Mouse (Mus musculus): ENCODE measurements around the gene Trak1. TPM values are rescaled to one million over a fixed set of nuclear protein-coding genes. Genes with fewer than 3 reads are reported as not detected.

Trak1 gene
- total and polyA plus RNA-seq, 3 experiments, result 8.2 to 28.6 (median 18.1) TPM

DNA sequence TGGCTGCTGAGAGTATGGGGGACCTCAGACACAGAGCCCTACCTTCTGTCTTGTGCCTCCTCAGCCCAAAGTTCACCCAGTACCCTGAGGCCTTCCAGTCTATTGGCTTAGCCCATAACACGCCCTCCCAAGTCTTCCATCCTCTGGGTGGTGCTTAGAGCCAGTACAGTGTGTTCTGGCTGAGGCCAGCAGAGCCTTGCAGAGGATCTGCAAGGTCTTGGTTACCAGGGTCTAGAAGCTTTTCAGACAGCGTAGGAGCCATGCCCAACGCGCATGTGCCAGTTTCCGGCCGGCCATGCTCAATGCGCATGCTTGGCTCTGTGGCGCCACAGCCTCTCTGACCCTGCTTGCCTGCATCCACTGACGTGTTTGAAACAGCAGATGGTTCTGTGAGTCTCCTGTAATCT, 85.9 kb downstream of the Trak1 start:
- Histone ChIP-seq H3K4me1 (ENCODE audit: control insufficient read depth in 1 of 2, insufficient read depth in 2 of 2) (peaks cover 14 to 40% of the 10 kb centered on the region in 2 experiments), H3K36me3 (replicated peaks in 1 of 2; ENCODE audit: control insufficient read depth in 1 of 2, insufficient read depth in 1 of 2, low read length in 1 of 2) (peaks cover 0 to 37% of the 10 kb centered on the region in 2 experiments), H3K27me3 (replicated peaks) (no peaks in the 10 kb centered on the region), H3K9me3 (replicated peaks; ENCODE audit: low read length) (peaks cover 2% of the 10 kb centered on the region), H3K4me2 (ENCODE audit: insufficient read depth, low read depth, poor library complexity, severe bottlenecking) (no peak overlapping the region), H3K79me2 (replicated peaks; ENCODE audit: control insufficient read depth, extremely low read depth, insufficient read depth, poor library complexity, severe bottlenecking) (no peaks in the 10 kb centered on the region; the same call in 1 of the 2 replicates), H3K9ac (ENCODE audit: insufficient read depth, low read depth) (no peak overlapping the region), H3K27ac (ENCODE audit: insufficient read depth, low read depth) (no peak overlapping the region), H3K4me3 (replicated peaks in 1 of 3; ENCODE audit: low read depth in 2 of 3, low read length in 2 of 3, poor library complexity in 1 of 3) (no peak overlapping the region)
- TF ChIP-seq ZMIZ1 (IDR thresholded peaks at IDR 0.05; ENCODE audit: low read depth, low read length) (no peak), ZNF384 (IDR thresholded peaks at IDR 0.05; ENCODE audit: low read depth, low read length) (no peak), EP300 (IDR thresholded peaks at IDR 0.05; ENCODE audit: low read length) (no peak), JUN (IDR thresholded peaks at IDR 0.05; ENCODE audit: insufficient read depth, low read depth, low read length) (no peak), RCOR1 (conservative IDR thresholded peaks at IDR 0.05; ENCODE audit: low read depth, low read length) (no peak), CTCF (conservative IDR thresholded peaks at IDR 0.05 in 1 of 2, IDR thresholded peaks at IDR 0.05 in 1 of 2; ENCODE audit: low read depth in 2 of 2, low read length in 2 of 2) (no peak), POLR2A (IDR thresholded peaks at IDR 0.05; ENCODE audit: low read depth, low read length) (no peak), USF2 (conservative IDR thresholded peaks at IDR 0.05; ENCODE audit: low read depth, low read length) (no peak), ZC3H11A (IDR thresholded peaks at IDR 0.05; ENCODE audit: low read depth, low read length) (no peak), MXI1 (IDR thresholded peaks at IDR 0.05; ENCODE audit: low read depth, low read length) (no peak), MEF2A (IDR thresholded peaks at IDR 0.05; ENCODE audit: borderline replicate concordance, low read depth, low read length) (no peak), SMC3 (IDR thresholded peaks at IDR 0.05; ENCODE audit: low read depth, low read length) (no peak), CHD1 (IDR thresholded peaks at IDR 0.05; ENCODE audit: low read depth, low read length) (no peak)
- in situ Hi-C loops (cut with MboI; ENCODE audit: low pct_ligation_motif_present, low pct_unique_long_range_greater_than_20kb, low sequenced_read_pairs) (loop anchor here (10.0 kb wide), 1 partner anchor 62 kb away; no protein-coding TSS in a partner anchor), dilution Hi-C loops (cut with MboI; ENCODE audit: extremely low pct_ligation_motif_present, extremely low pct_unique_long_range_greater_than_20kb, low sequenced_read_pairs) (no loop called here)
- DNase-seq (ENCODE audit: extremely low read depth), result no peak

DNA sequence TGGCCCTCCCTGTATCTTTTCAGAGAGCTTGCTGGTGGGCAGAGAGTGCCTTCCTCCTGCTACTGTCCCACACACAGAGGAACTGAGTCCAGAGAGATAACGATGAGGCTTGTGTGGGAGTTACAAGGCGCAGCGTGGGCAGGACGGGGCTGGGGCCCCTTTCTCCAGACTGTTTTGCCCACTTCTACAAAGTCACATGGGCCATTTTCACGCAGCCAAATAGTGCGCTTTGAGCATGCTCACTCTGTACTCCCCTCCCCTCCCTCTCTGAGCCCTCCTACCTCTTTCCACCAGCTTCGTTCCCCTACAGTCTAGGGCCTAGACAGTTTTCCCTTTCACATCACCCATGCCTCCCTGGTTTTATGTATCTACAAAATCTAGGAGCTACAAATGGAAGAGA, 87.3 kb downstream of the Trak1 start:
- Histone ChIP-seq H3K27me3 (replicated peaks) (no peaks in the 10 kb centered on the region), H3K79me2 (replicated peaks; ENCODE audit: control insufficient read depth, extremely low read depth, insufficient read depth, poor library complexity, severe bottlenecking) (no peaks in the 10 kb centered on the region; the same call in 1 of the 2 replicates), H3K9me3 (replicated peaks; ENCODE audit: low read length) (no peaks in the 10 kb centered on the region), H3K4me1 (ENCODE audit: control insufficient read depth in 1 of 2, insufficient read depth in 2 of 2) (peaks cover 14 to 45% of the 10 kb centered on the region in 2 experiments), H3K36me3 (replicated peaks in 1 of 2; ENCODE audit: control insufficient read depth in 1 of 2, insufficient read depth in 1 of 2, low read length in 1 of 2) (peaks cover under 1 to 40% of the 10 kb centered on the region in 2 experiments), H3K4me3 (replicated peaks in 1 of 3; ENCODE audit: low read depth in 2 of 3, low read length in 2 of 3, poor library complexity in 1 of 3) (no peak overlapping the region), H3K4me2 (ENCODE audit: insufficient read depth, low read depth, poor library complexity, severe bottlenecking) (no peak overlapping the region), H3K9ac (ENCODE audit: insufficient read depth, low read depth) (no peak overlapping the region), H3K27ac (ENCODE audit: insufficient read depth, low read depth) (no peak overlapping the region)
- dilution Hi-C loops (cut with MboI; ENCODE audit: extremely low pct_ligation_motif_present, extremely low pct_unique_long_range_greater_than_20kb, low sequenced_read_pairs) (no loop called here), in situ Hi-C loops (cut with MboI; ENCODE audit: low pct_ligation_motif_present, low pct_unique_long_range_greater_than_20kb, low sequenced_read_pairs) (loop anchor here (10.0 kb wide), 1 partner anchor 60 kb away; no protein-coding TSS in a partner anchor)
- TF ChIP-seq USF2 (conservative IDR thresholded peaks at IDR 0.05; ENCODE audit: low read depth, low read length), result no peak
- no peak for TF ChIP-seq NRF1 (IDR thresholded peaks at IDR 0.05; ENCODE audit: low read depth, low read length)
- TF ChIP-seq ETS1 (conservative IDR thresholded peaks at IDR 0.05; ENCODE audit: low read depth, low read length), result no peak
- TF ChIP-seq ELF1 (IDR thresholded peaks at IDR 0.05; ENCODE audit: low read depth, low read length), result no peak
- TF ChIP-seq EP300 (IDR thresholded peaks at IDR 0.05; ENCODE audit: low read length), result no peak
- no peak for TF ChIP-seq JUN (IDR thresholded peaks at IDR 0.05; ENCODE audit: insufficient read depth, low read depth, low read length)
- no peak for TF ChIP-seq KAT2A (IDR thresholded peaks at IDR 0.05; ENCODE audit: insufficient replicate concordance, low read length)
- TF ChIP-seq MEF2A (IDR thresholded peaks at IDR 0.05; ENCODE audit: borderline replicate concordance, low read depth, low read length), result no peak
- TF ChIP-seq MYC (IDR thresholded peaks at IDR 0.05; ENCODE audit: low read depth, low read length), result no peak
- TF ChIP-seq JUND (conservative IDR thresholded peaks at IDR 0.05; ENCODE audit: low read depth, low read length), result no peak
- no peak for TF ChIP-seq HCFC1 (IDR thresholded peaks at IDR 0.05; ENCODE audit: low read depth, low read length)
- no peak for TF ChIP-seq RCOR1 (conservative IDR thresholded peaks at IDR 0.05; ENCODE audit: low read depth, low read length)
- no peak for TF ChIP-seq TCF12 (IDR thresholded peaks at IDR 0.05; ENCODE audit: low read depth, low read length)
- TF ChIP-seq MAFK (IDR thresholded peaks at IDR 0.05; ENCODE audit: insufficient replicate concordance, low read length), result no peak
- no peak for DNase-seq (ENCODE audit: extremely low read depth)
